Mouse (Mus musculus) right cerebral cortex, postnatal 4 days (tissue): Measurements from ENCODE around the gene Cyp2d10.
"Not testable (repeated sequence)": the region's sequence is repeated elsewhere in the genome, so short reads cannot be mapped to it uniquely, and the experiment has no call there.

Experiments used
- DNase-seq: peaks from one replicate; pipeline ENCODE4 v3.0.0-alpha.2; 2022

The Cyp2d10 gene

GRCm38 (mm10) chr15:82406981-82407380, at the start of gene Cyp2d10:
Gene Cyp2d10 (minus strand): TSS chr15:82407195.
- no peak for DNase-seq

- not testable (repeated sequence) for DNase-seq
Observed at GRCm38 (mm10) chr15:82456086-82456790, 49.2 kb upstream of the Cyp2d10 start.

- DNase-seq, result not testable (repeated sequence)
Observed at GRCm38 (mm10) chr15:82453501-82453900, 46.5 kb upstream of the Cyp2d10 start.

GRCm38 (mm10) chr15:82452133-82452532, 45.1 kb upstream of the Cyp2d10 start:
- DNase-seq, result not testable (repeated sequence)

GRCm38 (mm10) chr15:82450045-82450444, 43.0 kb upstream of the Cyp2d10 start:
- DNase-seq, result not testable (repeated sequence)

GRCm38 (mm10) chr15:82445196-82445595, 38.2 kb upstream of the Cyp2d10 start:
- no peak for DNase-seq

- no peak for DNase-seq
Observed at GRCm38 (mm10) chr15:82443658-82444057, 36.7 kb upstream of the Cyp2d10 start.

- no peak for DNase-seq
Observed at GRCm38 (mm10) chr15:82437975-82438617, 31.1 kb upstream of the Cyp2d10 start.

- DNase-seq, result no peak
Observed at GRCm38 (mm10) chr15:82435606-82436005, 28.6 kb upstream of the Cyp2d10 start.

- DNase-seq, result no peak
Observed at GRCm38 (mm10) chr15:82435011-82435410, 28.0 kb upstream of the Cyp2d10 start.

GRCm38 (mm10) chr15:82434541-82434940, 27.5 kb upstream of the Cyp2d10 start:
- DNase-seq, result no peak

- no peak for DNase-seq
Observed at GRCm38 (mm10) chr15:82433621-82434020, 26.6 kb upstream of the Cyp2d10 start.

GRCm38 (mm10) chr15:82433137-82433536, 26.1 kb upstream of the Cyp2d10 start, which contains the start of gene Cyp2d9:
Gene Cyp2d9 (plus strand): TSS chr15:82433437.
- DNase-seq, result no peak

- no peak for DNase-seq
Observed at GRCm38 (mm10) chr15:82423471-82423870, 16.5 kb upstream of the Cyp2d10 start.

GRCm38 (mm10) chr15:82422935-82423334, 15.9 kb upstream of the Cyp2d10 start:
- no peak for DNase-seq

- DNase-seq, result no peak
Observed at GRCm38 (mm10) chr15:82418616-82419015, 11.6 kb upstream of the Cyp2d10 start.

- peak; percentile 72 for DNase-seq
Observed at GRCm38 (mm10) chr15:82416797-82417789, 10.1 kb upstream of the Cyp2d10 start.

GRCm38 (mm10) chr15:82407536-82407935, 541 bp upstream of the Cyp2d10 start:
- DNase-seq, result no peak

GRCm38 (mm10) chr15:82404163-82404562, 2.8 kb downstream of the Cyp2d10 start:
- no peak for DNase-seq

- no peak for DNase-seq
Observed at GRCm38 (mm10) chr15:82403606-82404005, 3.4 kb downstream of the Cyp2d10 start.

- DNase-seq, result no peak
Observed at GRCm38 (mm10) chr15:82402741-82403140, 4.3 kb downstream of the Cyp2d10 start.

- DNase-seq, result no peak
Observed at GRCm38 (mm10) chr15:82402106-82402505, 4.9 kb downstream of the Cyp2d10 start.

GRCm38 (mm10) chr15:82401516-82401915, 5.5 kb downstream of the Cyp2d10 start:
- DNase-seq, result no peak
